Mouse (Mus musculus): ENCODE results near the gene Klf12.

GRCm38 (mm10) chr14:100209814-100210419 lies 74.6 kb downstream of the Klf12 start:
- TF ChIP-seq CTCF (IDR thresholded peaks at IDR 0.05; ENCODE audit: low read depth) = no peak
- no peak for TF ChIP-seq EP300 (IDR thresholded peaks at IDR 0.05; ENCODE audit: low read depth)
